15 mouse cellular contexts compared by ENCODE assay signal in the genomic region with DNA sequence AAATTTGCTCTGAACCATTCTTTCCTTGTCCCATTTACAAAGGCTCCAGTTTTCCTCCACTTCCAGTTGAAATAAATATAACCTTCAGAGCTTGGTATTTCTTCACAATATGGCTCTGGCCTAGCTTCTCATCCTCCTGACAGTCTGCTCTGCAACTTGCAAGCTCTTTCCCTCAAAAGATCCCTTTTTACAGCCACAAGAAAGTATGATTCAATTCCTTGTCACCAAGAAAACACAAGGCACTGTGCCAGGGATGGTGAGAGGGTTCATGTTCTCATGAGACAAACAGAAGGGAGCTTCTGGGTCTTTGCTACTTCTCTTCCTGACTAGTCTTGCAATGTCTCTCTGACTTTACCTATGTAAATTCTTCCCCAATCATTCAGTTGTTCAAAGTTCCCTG. TPM values are rescaled to one million over a fixed set of nuclear protein-coding genes. Genes with fewer than 3 reads are reported as not detected.
"Had no signal": no experiment of that assay in that cellular context is flagged by ENCODE, and none has a peak within 500 bp of the region (broad histone marks: within the 10 kb centered on the region; RNA-seq: fewer than 3 reads in every experiment).

No protein-coding gene starts in this region.

- H3K27me3 ChIP-seq: liver, embryonic 12.5 days; midbrain, embryonic 12.5 days had no signal

- DNase-seq: kidney, adult 2 months; kidney, postnatal 25 days; lung, embryonic 14.5 days; lung, postnatal 10 days; thymus, postnatal 4 days had no signal

- H3K4me2 ChIP-seq: limb, embryonic 15.5 days; liver, embryonic 12.5 days; lung, embryonic 14.5 days; midbrain, embryonic 12.5 days had no signal

- H3K36me3 ChIP-seq: limb, embryonic 15.5 days; liver, embryonic 12.5 days; midbrain, embryonic 12.5 days had no signal

- H3K4me3 ChIP-seq: limb, embryonic 15.5 days; liver, embryonic 12.5 days; midbrain, embryonic 12.5 days had no signal

RNA-seq across cellular contexts. Expression of a gene that starts 9.8 kb away (rescaled TPM):
- total RNA-seq: megakaryocyte-erythroid progenitor cell, adult 5-6 weeks had no signal
- polyA plus RNA-seq: intestine, embryonic 16.5 days; kidney, adult 2 months; kidney, embryonic 16.5 days; liver, embryonic 12.5 days; liver, embryonic 16.5 days; lung, embryonic 14.5 days; neural tube, embryonic 14.5 days; small intestine, adult 2 months; stomach, embryonic 16.5 days had no signal
